Mouse (Mus musculus): ENCODE results near the gene Slu7. TPM values are rescaled to one million over a fixed set of nuclear protein-coding genes. Genes with fewer than 3 reads are reported as not detected.

The Slu7 gene
- polyA plus RNA-seq, 1 experiment, result 2.3 TPM

DNA sequence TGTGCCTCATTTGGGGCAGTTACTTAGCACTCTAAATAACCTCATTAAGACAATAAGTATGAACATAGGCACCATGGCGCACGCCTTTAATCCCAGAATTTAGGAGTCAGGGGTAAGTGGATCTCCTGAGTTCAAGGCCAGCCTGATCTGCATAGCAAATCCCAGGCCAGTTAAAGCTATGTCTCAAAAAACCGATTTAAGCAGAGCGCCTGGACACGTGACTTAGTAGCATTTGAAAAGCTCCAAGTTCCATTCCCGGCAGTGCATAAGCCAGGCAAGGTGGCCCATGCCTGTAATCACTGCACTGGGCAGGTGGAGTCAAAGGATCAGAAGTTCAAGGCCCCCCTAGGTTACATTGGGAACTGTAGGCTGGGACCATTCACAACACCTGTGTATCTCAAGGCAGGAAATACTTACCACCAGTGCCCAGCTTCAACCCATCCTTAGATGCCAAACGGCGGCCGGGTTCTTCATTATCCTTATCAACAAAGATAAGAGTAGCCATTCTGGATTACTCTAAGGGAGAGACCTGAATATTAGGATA is 8.3 kb upstream of the Slu7 start:
- peaks cover 5% of the 10 kb centered on the region; the same call in 1 of the 2 replicates for H3K36me3 ChIP-seq (ENCODE audit: control insufficient read depth, insufficient read depth, low read length)
- no peaks in the 10 kb centered on the region for H3K27me3 ChIP-seq (ENCODE audit: control insufficient read depth, insufficient read depth, low read length)
- no peak overlapping the region for H3K4me3 ChIP-seq (ENCODE audit: low read depth, low read length)
- H3K4me1 ChIP-seq (ENCODE audit: control insufficient read depth, insufficient read depth, insufficient read length, low read length), result peaks cover 6% of the 10 kb centered on the region; the same call in 1 of the 2 replicates
- 63% methylated on average over 9 of the region's 9 CpGs for WGBS
- no peak overlapping the region for H3K27ac ChIP-seq (ENCODE audit: insufficient read depth, low read depth, low read length)
- TF ChIP-seq POLR2A (IDR thresholded peaks at IDR 0.05; ENCODE audit: low read depth, low read length) (no peak), CTCF (IDR thresholded peaks at IDR 0.05; ENCODE audit: extremely low read depth, insufficient read length, insufficient replicate concordance, low read depth, low read length) (no peak)

DNA sequence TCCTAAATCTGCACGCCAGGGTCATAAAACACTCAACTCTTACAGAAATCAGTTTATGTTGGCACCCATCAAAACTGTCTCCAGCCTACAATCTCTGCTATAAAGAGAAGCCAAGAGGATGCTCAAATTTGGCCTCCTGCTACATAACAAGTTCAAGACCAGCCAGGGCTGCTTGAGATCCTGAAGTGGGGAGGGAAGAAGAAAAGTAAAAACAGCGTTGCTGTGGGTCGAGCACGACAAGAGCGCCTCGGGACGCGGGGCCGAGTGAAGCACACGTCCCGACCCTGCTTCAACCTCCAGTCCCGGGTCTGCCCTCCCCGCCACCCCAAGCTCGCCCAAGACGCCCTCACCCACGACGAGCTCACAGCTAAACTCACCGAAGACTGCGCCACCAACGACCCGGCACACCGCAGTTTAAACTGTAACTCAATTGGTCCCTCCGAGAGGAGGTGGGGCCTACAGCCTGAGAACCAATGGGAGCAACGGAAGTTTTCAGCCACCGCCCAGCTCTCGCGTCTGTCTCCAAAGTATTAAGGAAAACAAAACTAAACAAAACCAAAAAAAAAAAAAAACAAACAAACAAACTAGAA is 7.6 kb upstream of the Slu7 start, which contains the start of gene Pttg1:
TSS of gene Pttg1 (minus strand) at position 428 of the 590 bp plus-strand sequence.
- WGBS, result 1% methylated on average over 27 of the region's 27 CpGs
- Histone ChIP-seq H3K27ac (ENCODE audit: insufficient read depth, low read depth, low read length) (peak within 1 kb of the TSS; percentile 28), H3K27me3 (ENCODE audit: control insufficient read depth, insufficient read depth, low read length) (no peaks in the 10 kb centered on the region), H3K4me1 (ENCODE audit: control insufficient read depth, insufficient read depth, insufficient read length, low read length) (peaks cover 6% of the 10 kb centered on the region; the same call in 1 of the 2 replicates), H3K4me3 (ENCODE audit: low read depth, low read length) (peak within 1 kb of the TSS; percentile 95), H3K36me3 (ENCODE audit: control insufficient read depth, insufficient read depth, low read length) (peaks cover 5% of the 10 kb centered on the region; the same call in 1 of the 2 replicates)
- TF ChIP-seq POLR2A (IDR thresholded peaks at IDR 0.05; ENCODE audit: low read depth, low read length), result peak; percentile 86
- no peak for TF ChIP-seq CTCF (IDR thresholded peaks at IDR 0.05; ENCODE audit: extremely low read depth, insufficient read length, insufficient replicate concordance, low read depth, low read length)

DNA sequence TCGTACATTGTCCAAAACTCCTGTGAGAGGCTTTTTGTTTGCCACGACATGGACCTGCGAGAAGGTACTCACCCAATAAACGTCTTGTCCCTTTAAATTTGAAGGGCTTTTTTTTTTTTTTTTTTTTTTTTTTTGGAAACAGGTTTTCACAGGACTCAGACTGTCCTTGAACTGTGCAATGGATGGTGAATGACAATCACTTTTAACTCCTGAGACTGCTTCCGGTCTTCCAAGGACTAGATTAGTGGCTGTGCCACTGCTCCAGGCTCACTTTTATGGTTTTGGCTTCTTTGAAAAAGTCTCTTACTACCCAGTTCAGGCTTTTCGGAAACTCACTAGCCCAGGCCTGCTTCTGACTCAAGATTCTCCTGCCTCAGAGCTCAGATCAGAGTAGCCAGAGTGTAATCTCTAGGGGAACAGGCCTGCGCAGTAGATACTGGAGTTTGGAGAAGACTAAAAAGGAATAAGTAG is 7.1 kb upstream of the Slu7 start:
- Histone ChIP-seq H3K36me3 (ENCODE audit: control insufficient read depth, insufficient read depth, low read length) (0 out of 2 replicates have a peak, but pooled peaks cover 5% of the 10 kb centered on the region), H3K27ac (ENCODE audit: insufficient read depth, low read depth, low read length) (peak overlapping the region; percentile 10; the same call in 1 of the 2 replicates)

DNA sequence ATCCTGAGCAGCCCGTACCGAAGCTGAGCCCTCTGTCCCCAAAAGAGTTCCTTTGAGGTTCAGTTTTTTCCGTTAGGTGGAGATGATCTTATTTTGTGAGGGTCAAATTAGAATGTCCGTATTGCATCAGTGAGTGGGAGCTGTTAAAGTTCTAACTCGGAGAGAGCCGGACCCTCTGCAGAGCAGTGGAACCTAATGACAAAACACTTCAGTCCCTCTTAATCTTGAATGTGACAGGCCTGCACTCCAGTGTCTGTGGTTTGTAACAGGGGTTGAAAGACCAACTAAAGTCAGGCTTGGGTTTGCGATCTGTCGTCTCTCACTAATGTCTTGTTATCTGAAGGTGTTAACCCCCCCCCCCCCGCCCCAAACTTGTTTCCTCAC is 472 bp downstream of the Slu7 start:
- H3K27ac ChIP-seq (ENCODE audit: insufficient read depth, low read depth, low read length), result no peak overlapping the region
- H3K4me1 ChIP-seq (ENCODE audit: control insufficient read depth, insufficient read depth, insufficient read length, low read length), result peaks cover 6% of the 10 kb centered on the region; the same call in 1 of the 2 replicates
- no peaks in the 10 kb centered on the region for H3K27me3 ChIP-seq (ENCODE audit: control insufficient read depth, insufficient read depth, low read length)
- H3K36me3 ChIP-seq (ENCODE audit: control insufficient read depth, insufficient read depth, low read length), result peaks cover 15% of the 10 kb centered on the region
- H3K4me3 ChIP-seq (ENCODE audit: low read depth, low read length), result peak overlapping the region; percentile 85
- no peak for TF ChIP-seq POLR2A (IDR thresholded peaks at IDR 0.05; ENCODE audit: low read depth, low read length)
- TF ChIP-seq CTCF (IDR thresholded peaks at IDR 0.05; ENCODE audit: extremely low read depth, insufficient read length, insufficient replicate concordance, low read depth, low read length), result no peak
- 3% methylated on average over 9 of the region's 9 CpGs for WGBS

More for the DNA sequence above, 7.1 kb upstream of the Slu7 start:
- no peak for TF ChIP-seq CTCF (IDR thresholded peaks at IDR 0.05; ENCODE audit: extremely low read depth, insufficient read length, insufficient replicate concordance, low read depth, low read length)
- no peak for TF ChIP-seq POLR2A (IDR thresholded peaks at IDR 0.05; ENCODE audit: low read depth, low read length)
- WGBS, result 10% methylated on average over 7 of the region's 7 CpGs
- Histone ChIP-seq H3K27me3 (ENCODE audit: control insufficient read depth, insufficient read depth, low read length) (no peaks in the 10 kb centered on the region), H3K4me3 (ENCODE audit: low read depth, low read length) (peak overlapping the region; percentile 95), H3K4me1 (ENCODE audit: control insufficient read depth, insufficient read depth, insufficient read length, low read length) (peaks cover 6% of the 10 kb centered on the region; the same call in 1 of the 2 replicates)

DNA sequence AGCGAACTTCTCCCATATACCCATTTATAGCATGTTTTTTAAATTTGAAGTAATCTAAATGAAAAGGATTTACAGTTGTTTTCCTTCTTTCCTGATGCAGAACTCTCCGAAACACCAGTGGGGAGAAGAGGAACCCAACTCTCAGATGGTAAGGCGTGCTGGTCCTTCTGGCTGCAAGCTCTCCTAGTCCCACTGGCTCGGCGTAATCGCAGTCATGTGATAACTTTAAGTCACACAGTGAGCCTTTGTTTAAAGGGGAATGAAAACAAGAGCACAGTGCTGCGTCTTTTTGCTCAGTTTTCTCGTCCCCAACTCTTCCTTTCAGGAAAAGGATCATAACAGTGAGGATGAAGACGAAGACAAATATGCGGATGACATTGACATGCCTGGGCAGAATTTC is 7.6 kb downstream of the Slu7 start:
- no peaks in the 10 kb centered on the region for H3K27me3 ChIP-seq (ENCODE audit: control insufficient read depth, insufficient read depth, low read length)
- no peak overlapping the region for H3K27ac ChIP-seq (ENCODE audit: insufficient read depth, low read depth, low read length)
- TF ChIP-seq CTCF (IDR thresholded peaks at IDR 0.05; ENCODE audit: extremely low read depth, insufficient read length, insufficient replicate concordance, low read depth, low read length) (no peak), POLR2A (IDR thresholded peaks at IDR 0.05; ENCODE audit: low read depth, low read length) (no peak)
- peaks cover 81% of the 10 kb centered on the region for H3K36me3 ChIP-seq (ENCODE audit: control insufficient read depth, insufficient read depth, low read length)
- no peaks in the 10 kb centered on the region for H3K4me1 ChIP-seq (ENCODE audit: control insufficient read depth, insufficient read depth, insufficient read length, low read length)
- H3K4me3 ChIP-seq (ENCODE audit: low read depth, low read length), result no peak overlapping the region
- WGBS, result 93% methylated on average over 10 of the region's 10 CpGs

DNA sequence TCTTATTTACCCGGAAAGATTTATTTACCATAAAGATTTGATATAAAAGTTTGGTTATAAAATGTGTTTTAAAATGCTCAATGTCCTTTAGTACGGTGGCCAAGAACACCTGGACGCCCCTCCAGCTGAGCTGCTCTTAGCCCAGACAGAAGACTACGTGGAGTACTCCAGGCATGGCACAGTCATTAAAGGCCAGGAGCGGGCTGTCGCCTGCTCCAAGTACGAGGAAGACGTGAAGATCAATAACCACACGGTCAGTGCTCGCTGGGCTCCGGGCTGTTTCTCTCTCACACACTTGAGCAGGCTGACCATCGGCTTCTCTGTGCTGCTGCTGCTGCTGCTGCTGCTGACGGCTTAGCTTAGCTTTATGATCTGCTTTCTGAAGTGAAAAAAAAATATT is 9.6 kb downstream of the Slu7 start:
- H3K36me3 ChIP-seq (ENCODE audit: control insufficient read depth, insufficient read depth, low read length), result peaks cover 83% of the 10 kb centered on the region
- no peaks in the 10 kb centered on the region for H3K4me1 ChIP-seq (ENCODE audit: control insufficient read depth, insufficient read depth, insufficient read length, low read length)
- 90% methylated on average over 13 of the region's 13 CpGs for WGBS

DNA sequence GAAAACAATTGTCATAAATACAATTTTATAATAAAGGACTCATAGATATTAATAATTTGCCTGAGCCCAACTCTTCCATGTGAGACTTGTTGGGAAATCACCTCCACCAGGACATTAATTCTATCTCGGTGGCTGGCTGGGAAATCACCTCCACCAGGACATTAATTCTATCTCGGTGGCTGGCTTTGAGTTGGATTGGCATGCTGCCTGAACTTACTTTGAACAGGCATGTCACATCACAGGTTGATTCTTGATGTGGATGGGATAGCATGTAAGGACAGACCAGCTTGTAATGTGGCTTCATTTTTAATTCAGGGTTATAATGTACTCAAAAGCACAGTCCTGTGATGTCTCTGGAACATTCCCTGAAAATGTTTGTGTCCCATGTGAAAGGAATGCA is 16.4 kb downstream of the Slu7 start:
- no peaks in the 10 kb centered on the region for H3K4me1 ChIP-seq (ENCODE audit: control insufficient read depth, insufficient read depth, insufficient read length, low read length)
- 65% methylated on average over 2 of the region's 2 CpGs for WGBS
- no peaks in the 10 kb centered on the region for H3K27me3 ChIP-seq (ENCODE audit: control insufficient read depth, insufficient read depth, low read length)
- TF ChIP-seq CTCF (IDR thresholded peaks at IDR 0.05; ENCODE audit: extremely low read depth, insufficient read length, insufficient replicate concordance, low read depth, low read length) (no peak), POLR2A (IDR thresholded peaks at IDR 0.05; ENCODE audit: low read depth, low read length) (no peak)
- no peak overlapping the region for H3K27ac ChIP-seq (ENCODE audit: insufficient read depth, low read depth, low read length)
- no peak overlapping the region for H3K4me3 ChIP-seq (ENCODE audit: low read depth, low read length)
- H3K36me3 ChIP-seq (ENCODE audit: control insufficient read depth, insufficient read depth, low read length), result peaks cover 23% of the 10 kb centered on the region

More for the DNA sequence above, 9.6 kb downstream of the Slu7 start:
- H3K27me3 ChIP-seq (ENCODE audit: control insufficient read depth, insufficient read depth, low read length), result no peaks in the 10 kb centered on the region
- H3K27ac ChIP-seq (ENCODE audit: insufficient read depth, low read depth, low read length), result no peak overlapping the region
- no peak overlapping the region for H3K4me3 ChIP-seq (ENCODE audit: low read depth, low read length)
- no peak for TF ChIP-seq CTCF (IDR thresholded peaks at IDR 0.05; ENCODE audit: extremely low read depth, insufficient read length, insufficient replicate concordance, low read depth, low read length)
- no peak for TF ChIP-seq POLR2A (IDR thresholded peaks at IDR 0.05; ENCODE audit: low read depth, low read length)
